In genomic region chr11:77984836-77985231, GRCm38 (mm10) we compare ENCODE assay signal across 8 mouse cellular contexts. TPM values are rescaled to one million over a fixed set of nuclear protein-coding genes. Genes with fewer than 3 reads are reported as not detected.
DNase-seq lines count a peak whose midpoint lies in the region; ATAC-seq and TF ChIP-seq lines count a peak whose summit lies in the region.

No protein-coding gene starts in this region.

- H3ac ChIP-seq in myocyte (ENCODE audit: control insufficient read depth, insufficient read length), result peak overlapping the region; percentile 63

- 0% methylated on average over 13 of the region's 13 CpGs for WGBS in forebrain, embryonic 16.5 days
- WGBS in hindbrain, postnatal 0 days, result 0% methylated on average over 13 of the region's 13 CpGs

- peak overlapping the region; percentile 99 for H3K27ac ChIP-seq in forebrain, embryonic 16.5 days (ENCODE audit: low read length)
- H3K27ac ChIP-seq in hindbrain, postnatal 0 days, result peak overlapping the region; percentile 96

- H3K4me3 ChIP-seq in forebrain, embryonic 16.5 days (replicated peaks; ENCODE audit: low read length), result peak overlapping the region; percentile 67
- peak overlapping the region; percentile 98 for H3K4me3 ChIP-seq in hindbrain, postnatal 0 days (ENCODE audit: low read length)
- H3K4me3 ChIP-seq in myocyte, result peak overlapping the region; percentile 99

- no peaks in the 10 kb centered on the region for H3K27me3 ChIP-seq in forebrain, embryonic 16.5 days (replicated peaks; ENCODE audit: control insufficient read depth, insufficient read depth, low read length)
- no peaks in the 10 kb centered on the region for H3K27me3 ChIP-seq in hindbrain, postnatal 0 days (ENCODE audit: insufficient read depth, low read length)
- H3K27me3 ChIP-seq in myocyte (ENCODE audit: control insufficient read depth, insufficient read depth, insufficient read length), result no peaks in the 10 kb centered on the region

- no peak for ATAC-seq in forebrain, embryonic 16.5 days
- ATAC-seq in hindbrain, postnatal 0 days, result no peak

- H3K4me2 ChIP-seq in forebrain, embryonic 16.5 days (ENCODE audit: low read length), result peak overlapping the region; percentile 85
- H3K4me2 ChIP-seq in hindbrain, postnatal 0 days (ENCODE audit: low read depth, low read length), result peak overlapping the region; percentile 93
- H3K4me2 ChIP-seq in myocyte (ENCODE audit: low read depth), result peak overlapping the region; percentile 79

- peaks cover 20% of the 10 kb centered on the region for H3K4me1 ChIP-seq in forebrain, embryonic 16.5 days (replicated peaks; ENCODE audit: control insufficient read depth, insufficient read depth, low read length)
- no peaks in the 10 kb centered on the region for H3K4me1 ChIP-seq in hindbrain, postnatal 0 days (ENCODE audit: insufficient read depth, low read length)

- TF ChIP-seq POLR2A in brain, embryonic 14.5 days (IDR thresholded peaks at IDR 0.05; ENCODE audit: borderline replicate concordance, extremely low read depth, insufficient read depth, insufficient read length, poor library complexity, severe bottlenecking), result no peak
- TF ChIP-seq POLR2A in myocyte (IDR thresholded peaks at IDR 0.05; ENCODE audit: insufficient read length, low read depth), result no peak

- TF ChIP-seq CTCF in brain, embryonic 14.5 days (IDR thresholded peaks at IDR 0.05; ENCODE audit: borderline replicate concordance, extremely low read depth, insufficient read depth, insufficient read length), result no peak
- no peak for TF ChIP-seq CTCF in hindbrain, postnatal 0 days (IDR thresholded peaks at IDR 0.05; ENCODE audit: low read depth)

- H3K9ac ChIP-seq in forebrain, embryonic 16.5 days (replicated peaks; ENCODE audit: low read depth, low read length), result peak overlapping the region; percentile 70
- H3K9ac ChIP-seq in hindbrain, postnatal 0 days (replicated peaks; ENCODE audit: low read length), result peak overlapping the region; percentile 99

- peaks cover 69% of the 10 kb centered on the region for H3K79me2 ChIP-seq in myocyte (ENCODE audit: control insufficient read depth, insufficient read depth)

- peaks cover 7% of the 10 kb centered on the region; the same call in 1 of the 2 replicates for H3K36me3 ChIP-seq in forebrain, embryonic 16.5 days (ENCODE audit: control insufficient read depth, insufficient read depth)
- H3K36me3 ChIP-seq in hindbrain, postnatal 0 days (ENCODE audit: insufficient read depth, low read length), result no peaks in the 10 kb centered on the region
- peaks cover 23% of the 10 kb centered on the region for H3K36me3 ChIP-seq in myocyte (ENCODE audit: control insufficient read depth, insufficient read depth)

- DNase-seq in layer of hippocampus, postnatal 36 days, result peak; percentile 61 to 65
- DNase-seq in layer of hippocampus, adult 9-11 months, result no peak
- peak; percentile 81 for DNase-seq in brain, embryonic 14.5 days (ENCODE audit: low read depth)
- DNase-seq in hindbrain, postnatal 0 days (ENCODE audit: low spot score), result peak; percentile 63
- DNase-seq in liver, result peak; percentile 49
- DNase-seq in thymus, postnatal 36 days, result peak; percentile 60 to 65

- no peaks in the 10 kb centered on the region for H3K9me3 ChIP-seq in forebrain, embryonic 16.5 days (ENCODE audit: control insufficient read depth, low read length)
- no peaks in the 10 kb centered on the region for H3K9me3 ChIP-seq in hindbrain, postnatal 0 days (ENCODE audit: low read length)

TF ChIP-seq in myocyte, 11 proteins besides CTCF, POLR2A, EP300 and RAD21:
- TF ChIP-seq SRF (IDR thresholded peaks at IDR 0.05; ENCODE audit: control insufficient read depth, insufficient read length, low read depth) (no peak), TCF12 (IDR thresholded peaks at IDR 0.05; ENCODE audit: insufficient read depth, poor library complexity, severe bottlenecking) (no peak), CEBPB (IDR thresholded peaks at IDR 0.05; ENCODE audit: insufficient read depth, poor library complexity, severe bottlenecking) (no peak), E2F4 (IDR thresholded peaks at IDR 0.05; ENCODE audit: insufficient read depth) (no peak), MAX (IDR thresholded peaks at IDR 0.05; ENCODE audit: low read depth) (no peak), TCF3 (IDR thresholded peaks at IDR 0.05; ENCODE audit: insufficient read length, low read depth) (no peak)

RNA-seq across cellular contexts. Expression of gene Phf12, which starts 2.3 kb away (rescaled TPM):
- total RNA-seq in layer of hippocampus, postnatal 36 days (2021), result 10 to 100 TPM; 48.3 to 51.2 TPM
- 64.7 and 76.0 TPM in 2 replicates for polyA plus RNA-seq in brain, embryonic 14.5 days (2012; rRNA removed)
- polyA plus RNA-seq in forebrain, embryonic 16.5 days (2015; fragmentation: Nextera tagmentation; extraction: Ambion mirVana), result 20.6 and 23.0 TPM in 2 replicates
- 31.9 and 34.9 TPM in 2 replicates for total RNA-seq in hindbrain, postnatal 0 days (2014; rRNA removed)
- 8.3 and 8.7 TPM in 2 replicates for polyA plus RNA-seq in hindbrain, postnatal 0 days (2015; fragmentation: Nextera tagmentation; extraction: Ambion mirVana)
- polyA plus RNA-seq in myocyte (2012; fragmentation: generic; extraction: Trizol), result 22.2 TPM

RNA-seq across cellular contexts. Expression of gene Dhrs13, which starts 47.2 kb away (rescaled TPM):
- total RNA-seq in layer of hippocampus, postnatal 36 days (2021), result 1 to 10 TPM; 4.5 to 6.2 TPM
- 30.9 and 38.7 TPM in 2 replicates for polyA plus RNA-seq in brain, embryonic 14.5 days (2012; rRNA removed)
- polyA plus RNA-seq in forebrain, embryonic 16.5 days (2015; fragmentation: Nextera tagmentation; extraction: Ambion mirVana), result 29.5 and 33.8 TPM in 2 replicates
- total RNA-seq in hindbrain, postnatal 0 days (2014; rRNA removed), result 63.8 and 69.6 TPM in 2 replicates
- polyA plus RNA-seq in hindbrain, postnatal 0 days (2015; fragmentation: Nextera tagmentation; extraction: Ambion mirVana), result 48.2 and 52.8 TPM in 2 replicates
- 10.0 TPM for polyA plus RNA-seq in myocyte (2012; fragmentation: generic; extraction: Trizol)

RNA-seq across cellular contexts. Expression of gene Flot2, which starts 52.9 kb away (rescaled TPM):
- 10 to 100 TPM; 71.8 to 74.3 TPM for total RNA-seq in layer of hippocampus, postnatal 36 days (2021)
- 111 and 112 TPM in 2 replicates for polyA plus RNA-seq in brain, embryonic 14.5 days (2012; rRNA removed)
- polyA plus RNA-seq in forebrain, embryonic 16.5 days (2015; fragmentation: Nextera tagmentation; extraction: Ambion mirVana), result 101 and 106 TPM in 2 replicates
- 107 and 108 TPM in 2 replicates for total RNA-seq in hindbrain, postnatal 0 days (2014; rRNA removed)
- polyA plus RNA-seq in hindbrain, postnatal 0 days (2015; fragmentation: Nextera tagmentation; extraction: Ambion mirVana), result 121 and 123 TPM in 2 replicates
- polyA plus RNA-seq in myocyte (2012; fragmentation: generic; extraction: Trizol), result 78.8 TPM

RNA-seq across cellular contexts. Expression of gene Sez6, which starts 54.2 kb away (rescaled TPM):
- total RNA-seq in layer of hippocampus, postnatal 36 days (2021), result 100 to 1,000 TPM; 148 to 153 TPM
- 173 and 174 TPM in 2 replicates for polyA plus RNA-seq in brain, embryonic 14.5 days (2012; rRNA removed)
- polyA plus RNA-seq in forebrain, embryonic 16.5 days (2015; fragmentation: Nextera tagmentation; extraction: Ambion mirVana), result 257 and 284 TPM in 2 replicates
- 175 and 177 TPM in 2 replicates for total RNA-seq in hindbrain, postnatal 0 days (2014; rRNA removed)
- polyA plus RNA-seq in hindbrain, postnatal 0 days (2015; fragmentation: Nextera tagmentation; extraction: Ambion mirVana), result 113 and 127 TPM in 2 replicates
- polyA plus RNA-seq in myocyte (2012; fragmentation: generic; extraction: Trizol), result not detected
